Mouse (Mus musculus): ENCODE data around the gene Hist1h4b.
"Not testable (repeated sequence)": the region's sequence is repeated elsewhere in the genome, so short reads cannot be mapped to it uniquely, and the experiment has no call there.

Gene Hist1h4b

GRCm38 (mm10) chr13:23757211-23757773 lies 479 bp downstream of the Hist1h4b start:
- DNase-seq (ENCODE audit: extremely low read depth, low read depth), result peak; percentile 85

- no peak for DNase-seq (ENCODE audit: extremely low read depth, low read depth)
Measured at GRCm38 (mm10) chr13:23757921-23758320, 1.1 kb downstream of the Hist1h4b start.

GRCm38 (mm10) chr13:23759251-23759771 lies 2.5 kb downstream of the Hist1h4b start:
- DNase-seq (ENCODE audit: extremely low read depth, low read depth), result no peak

- no peak for DNase-seq (ENCODE audit: extremely low read depth, low read depth)
Measured at GRCm38 (mm10) chr13:23759916-23760239, 3.1 kb downstream of the Hist1h4b start.

GRCm38 (mm10) chr13:23760240-23760971 lies 3.6 kb downstream of the Hist1h4b start:
- DNase-seq (ENCODE audit: extremely low read depth, low read depth), result peak; percentile 76

GRCm38 (mm10) chr13:23760972-23761864 lies 4.4 kb downstream of the Hist1h4b start, which contains the start of gene Hist1h4a:
Gene Hist1h4a, minus strand, starts transcription at chr13:23761230.
- peak; percentile 90 for DNase-seq (ENCODE audit: extremely low read depth, low read depth)

GRCm38 (mm10) chr13:23761871-23762821 lies 5.3 kb downstream of the Hist1h4b start, which contains the start of gene Hist1h3a:
Gene Hist1h3a, minus strand, starts transcription at chr13:23762386.
- peak; percentile 97 for DNase-seq (ENCODE audit: extremely low read depth, low read depth)

- no peak for DNase-seq (ENCODE audit: extremely low read depth, low read depth)
Measured at GRCm38 (mm10) chr13:23763242-23763585, 6.4 kb downstream of the Hist1h4b start.

GRCm38 (mm10) chr13:23763586-23764323 lies 6.9 kb downstream of the Hist1h4b start, which contains the start of gene Hist1h1a:
Gene Hist1h1a, plus strand, starts transcription at chr13:23763666.
- DNase-seq (ENCODE audit: extremely low read depth, low read depth), result peak; percentile 87

GRCm38 (mm10) chr13:23764324-23765171 lies 7.7 kb downstream of the Hist1h4b start:
- no peak for DNase-seq (ENCODE audit: extremely low read depth, low read depth)

GRCm38 (mm10) chr13:23765172-23765513 lies 8.3 kb downstream of the Hist1h4b start:
- peak; percentile 80 for DNase-seq (ENCODE audit: extremely low read depth, low read depth)

GRCm38 (mm10) chr13:23766772-23767171 lies 10.0 kb downstream of the Hist1h4b start:
- DNase-seq (ENCODE audit: extremely low read depth, low read depth), result no peak

- DNase-seq (ENCODE audit: extremely low read depth, low read depth), result peak; percentile 74
Measured at GRCm38 (mm10) chr13:23768834-23769397, 12.1 kb downstream of the Hist1h4b start.

GRCm38 (mm10) chr13:23769613-23770012 lies 12.8 kb downstream of the Hist1h4b start, which contains the start of gene Trim38:
Gene Trim38, plus strand, starts transcription at chr13:23769913.
- not testable (repeated sequence) for DNase-seq (ENCODE audit: extremely low read depth, low read depth)

GRCm38 (mm10) chr13:23772561-23773313 lies 15.9 kb downstream of the Hist1h4b start:
- DNase-seq (ENCODE audit: extremely low read depth, low read depth), result peak; percentile 68

- DNase-seq (ENCODE audit: extremely low read depth, low read depth), result no peak
Measured at GRCm38 (mm10) chr13:23778339-23778738, 21.5 kb downstream of the Hist1h4b start.

GRCm38 (mm10) chr13:23779025-23779424 lies 22.2 kb downstream of the Hist1h4b start:
- no peak for DNase-seq (ENCODE audit: extremely low read depth, low read depth)

GRCm38 (mm10) chr13:23792520-23792919 lies 35.7 kb downstream of the Hist1h4b start:
- DNase-seq (ENCODE audit: extremely low read depth, low read depth), result peak; percentile 53
